Mouse (Mus musculus) adrenal gland, postnatal 25 days (tissue): Measurements from ENCODE around the gene Ablim1. TPM values are rescaled to one million over a fixed set of nuclear protein-coding genes. Genes with fewer than 3 reads are reported as not detected.

Experiments
- DNase-seq: peaks from one replicate; pipeline ENCODE4 v3.0.0; 2021; ENCODE audit warnings: mixed read lengths
- total RNA-seq: library from RNA; stranded (reverse); gene quantifications from 2 replicates; pipeline ENCODE4 v1.2.3, GENCODE M21; 2021

Ablim1 gene
- total RNA-seq, 1 experiment from 2014 or later, result 35.6 TPM

DNA sequence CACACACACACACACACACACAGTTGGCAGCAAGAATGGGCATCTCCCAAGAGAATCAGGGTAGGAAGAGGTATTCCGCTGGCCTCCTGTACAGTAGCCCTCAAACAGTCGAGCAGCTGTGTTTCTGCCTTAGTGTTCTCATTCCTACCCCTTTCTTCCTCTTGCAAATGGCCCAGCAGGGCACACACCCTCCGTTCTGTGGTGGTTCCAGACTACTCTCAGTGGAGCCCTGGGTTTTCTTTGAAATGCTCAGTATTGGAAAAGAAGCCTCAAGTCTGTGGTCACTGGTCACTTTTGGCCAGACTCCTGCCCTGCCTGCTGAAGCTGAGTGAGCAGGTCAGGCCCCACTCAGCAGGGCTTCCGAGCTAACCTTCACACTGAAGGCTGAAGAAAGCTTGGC is 305.1 kb downstream of the Ablim1 start:
- no peak for DNase-seq

DNA sequence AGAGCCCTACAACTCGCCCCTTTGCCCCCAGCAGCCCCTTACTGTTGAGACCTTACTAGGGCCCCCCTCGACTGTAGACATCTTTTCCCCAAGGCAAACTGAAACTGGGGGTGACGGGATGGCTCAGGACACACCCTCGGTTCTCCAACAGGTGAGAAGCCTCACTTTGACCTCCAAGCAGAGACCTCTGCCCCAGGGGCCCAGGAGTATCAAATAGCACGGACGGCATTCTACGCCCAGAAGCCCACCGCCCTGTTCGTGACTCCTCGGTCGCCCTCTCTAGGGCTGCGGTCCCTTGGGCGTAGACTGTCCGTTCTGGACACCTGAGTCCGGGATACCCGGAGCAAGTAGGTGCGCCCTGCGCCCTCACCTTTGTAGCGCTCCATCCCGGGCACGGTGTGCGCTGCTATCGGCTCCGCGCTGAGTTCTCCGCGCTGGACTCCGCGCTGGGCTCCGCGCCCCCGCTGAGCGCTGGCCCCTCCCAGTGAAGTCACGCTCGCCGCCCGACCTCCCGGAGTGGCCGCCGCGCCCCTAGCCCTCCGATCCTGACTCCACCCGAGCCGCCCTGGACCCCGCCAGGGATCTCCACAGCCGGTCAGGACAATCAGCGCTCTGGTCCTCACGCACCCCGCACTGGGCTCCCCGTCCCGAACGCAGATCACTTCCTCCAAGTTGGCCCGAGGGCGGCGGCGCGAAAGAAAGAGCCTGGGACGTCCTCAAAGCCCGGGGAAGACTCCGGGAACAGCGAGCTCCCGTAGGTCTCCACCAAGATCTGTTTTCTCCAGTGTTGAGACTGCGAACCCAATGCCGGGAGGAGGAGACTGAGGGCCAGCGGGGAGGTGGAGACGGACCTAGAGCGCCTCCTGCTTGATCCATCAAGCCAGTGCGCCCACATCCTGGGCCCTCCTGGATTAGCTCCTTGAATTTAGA is 306.7 kb downstream of the Ablim1 start, which contains the start of gene Afap1l2:
Gene Afap1l2, minus strand, starts transcription at position 448 of the 930 bp plus-strand sequence.
- peak; percentile 79 for DNase-seq

- peak; percentile 60 for DNase-seq
Measured at GRCm38 (mm10) chr19:57007291-57007690, 307.4 kb downstream of the Ablim1 start.

DNA sequence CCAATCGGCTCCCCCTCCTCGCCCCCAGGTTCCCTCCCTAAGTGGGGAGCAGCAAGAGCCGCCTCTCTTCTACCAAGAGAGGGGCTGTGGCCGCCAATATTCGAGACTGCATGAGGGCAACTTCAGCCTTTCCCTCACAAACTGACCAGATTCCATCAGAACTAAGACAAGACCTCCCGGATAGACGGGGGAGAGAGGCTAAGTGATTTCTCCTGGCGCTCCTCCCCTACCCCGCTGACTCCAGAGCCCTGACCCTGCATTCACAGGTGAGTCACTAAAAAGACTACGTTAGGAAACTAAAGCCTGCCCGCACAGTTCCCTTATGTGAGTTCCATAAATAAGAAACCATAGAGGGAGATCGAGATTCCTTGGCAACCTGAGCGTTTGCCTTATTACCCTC is 307.9 kb downstream of the Ablim1 start:
- DNase-seq, result no peak

GRCm38 (mm10) chr19:57005062-57005461 is 309.7 kb downstream of the Ablim1 start:
- no peak for DNase-seq

- DNase-seq, result peak; percentile 24
Measured at GRCm38 (mm10) chr19:57003460-57003810, 311.3 kb downstream of the Ablim1 start.

DNA sequence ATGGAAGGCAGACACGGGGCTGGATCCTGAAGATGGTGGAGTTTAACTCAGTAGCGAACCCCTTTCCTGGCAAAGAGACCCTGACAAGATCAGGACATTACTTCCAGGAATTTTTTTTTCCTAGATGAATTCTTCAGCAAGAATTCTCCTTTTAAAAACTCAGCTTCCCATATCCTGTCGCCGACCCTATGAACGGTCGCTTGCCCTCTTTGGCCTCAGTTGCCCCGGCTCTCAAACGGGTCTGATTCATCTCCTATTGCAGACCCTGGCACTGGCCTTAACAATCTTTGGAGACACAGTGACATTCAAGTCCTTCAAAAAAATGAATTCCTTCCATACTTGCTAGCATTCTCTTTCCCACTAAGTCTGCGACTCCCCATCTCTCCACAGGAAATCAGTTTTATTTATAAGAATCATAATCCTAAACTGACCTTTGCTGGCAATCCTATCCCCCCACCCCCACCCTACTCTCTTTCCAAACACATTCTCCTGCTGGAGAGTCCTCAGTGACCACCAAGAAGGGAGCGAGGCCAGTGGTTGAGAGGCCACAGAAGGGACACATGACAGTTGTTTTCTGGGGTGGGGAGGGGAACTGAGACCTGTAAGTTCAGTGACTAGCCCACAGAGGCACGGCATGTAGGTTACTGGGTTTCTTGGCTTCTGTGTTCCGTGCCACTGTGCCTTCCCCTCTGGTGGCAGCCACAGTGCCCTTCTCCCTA is 311.8 kb downstream of the Ablim1 start:
- DNase-seq, result no peak

DNA sequence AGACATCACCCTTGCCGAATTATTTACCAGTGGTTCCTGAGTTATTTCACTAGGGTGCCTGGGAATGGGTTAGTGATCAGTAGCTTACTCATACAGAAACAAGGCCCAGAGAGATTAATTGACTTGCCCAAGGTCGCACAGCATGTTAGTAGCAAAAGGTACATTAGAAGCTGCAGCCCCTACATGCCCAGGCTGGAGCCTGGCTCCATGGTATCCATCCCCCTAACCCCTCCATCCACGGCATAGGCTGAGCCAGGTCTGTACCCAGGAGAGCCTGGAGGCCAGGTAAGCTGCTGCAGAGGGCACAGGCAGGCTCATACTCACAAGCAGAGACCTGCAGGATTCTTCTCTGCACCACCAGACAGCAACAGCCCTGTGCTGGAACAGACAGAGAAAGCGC is 312.8 kb downstream of the Ablim1 start:
- no peak for DNase-seq

GRCm38 (mm10) chr19:57000592-57000991 is 314.1 kb downstream of the Ablim1 start:
- DNase-seq, result no peak

GRCm38 (mm10) chr19:56999781-57000180 is 314.9 kb downstream of the Ablim1 start:
- DNase-seq, result no peak

GRCm38 (mm10) chr19:56998910-56999309 is 315.8 kb downstream of the Ablim1 start:
- DNase-seq, result no peak

- no peak for DNase-seq
Measured at GRCm38 (mm10) chr19:56998331-56998730, 316.4 kb downstream of the Ablim1 start.

DNA sequence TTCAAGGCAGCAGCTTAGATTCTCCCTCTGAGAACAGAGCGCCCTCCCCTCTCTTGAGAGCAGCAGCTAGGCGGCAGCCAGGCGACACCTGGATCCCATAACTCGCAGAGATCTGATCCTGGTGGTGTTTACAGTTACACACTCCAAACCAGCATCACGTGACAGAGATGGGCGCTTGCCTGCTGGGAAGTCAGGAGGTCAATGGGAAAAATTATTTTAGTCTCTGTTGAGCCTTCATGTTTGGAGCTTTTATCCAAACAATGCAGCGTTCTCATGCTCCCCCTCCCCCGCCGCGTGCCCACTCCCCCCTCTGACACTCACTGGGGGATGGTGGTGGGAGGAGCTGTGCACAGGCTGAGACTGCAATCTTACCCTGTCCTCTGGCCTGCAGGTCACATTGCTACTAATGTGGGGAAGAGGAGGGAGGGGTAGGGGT is 317.5 kb downstream of the Ablim1 start:
- peak; percentile 30 for DNase-seq

DNA sequence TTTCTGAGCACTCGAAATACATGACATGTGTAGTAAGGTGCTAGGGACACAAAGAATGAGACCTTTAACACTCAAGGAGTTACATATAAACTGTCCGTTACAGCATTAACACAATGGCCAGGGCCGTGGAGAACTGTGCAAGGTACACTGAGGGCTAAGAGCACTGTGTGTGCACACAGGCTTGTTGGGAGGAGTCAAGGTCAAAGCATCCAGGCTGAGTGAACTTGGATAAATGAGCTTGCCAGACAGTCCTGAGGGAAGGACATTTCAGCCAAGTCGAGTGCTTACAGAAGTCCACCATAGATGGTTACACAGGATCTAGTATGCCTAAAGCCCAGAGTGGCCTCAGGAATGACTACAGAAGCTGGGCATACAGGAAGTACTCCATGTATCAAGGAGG is 319.3 kb downstream of the Ablim1 start:
- no peak for DNase-seq

DNA sequence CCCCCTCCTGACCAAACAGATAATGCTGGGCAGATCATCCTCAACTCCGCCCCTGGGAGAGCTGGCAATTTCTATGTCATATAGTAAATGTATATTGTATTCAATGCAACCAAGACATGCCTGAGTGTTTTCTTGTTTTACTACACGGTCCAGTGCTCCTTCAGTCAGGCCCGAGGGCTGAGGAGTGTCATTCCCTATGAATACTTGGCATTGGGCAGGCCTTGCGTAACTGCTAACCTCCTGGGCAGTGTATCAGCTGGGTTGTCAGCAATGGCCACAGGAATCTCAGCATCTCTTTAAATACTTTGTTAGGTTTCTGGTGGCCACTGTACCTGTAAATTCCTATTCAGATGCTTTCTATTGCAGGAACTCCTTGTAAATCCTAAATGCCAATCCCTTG is 320.1 kb downstream of the Ablim1 start:
- DNase-seq, result peak; percentile 53

DNA sequence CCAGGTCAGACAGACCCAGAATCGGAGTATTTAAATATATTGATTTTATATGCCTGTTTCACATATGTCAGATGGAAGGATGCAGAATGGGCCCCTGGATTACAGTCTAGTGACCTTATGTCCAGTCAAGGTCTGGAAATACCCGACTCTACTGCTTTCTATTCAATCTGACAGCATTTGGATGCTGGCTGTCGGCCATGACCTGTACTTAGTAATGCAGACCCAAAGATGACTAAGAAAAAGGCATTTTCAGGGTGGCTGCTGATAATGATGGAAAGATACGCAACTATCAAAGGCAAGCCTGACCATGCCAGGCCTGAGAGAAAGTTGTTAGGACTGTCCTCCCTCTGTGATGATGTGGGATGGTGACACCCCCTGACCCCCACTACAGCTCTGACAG is 321.0 kb downstream of the Ablim1 start:
- peak; percentile 75 for DNase-seq

DNA sequence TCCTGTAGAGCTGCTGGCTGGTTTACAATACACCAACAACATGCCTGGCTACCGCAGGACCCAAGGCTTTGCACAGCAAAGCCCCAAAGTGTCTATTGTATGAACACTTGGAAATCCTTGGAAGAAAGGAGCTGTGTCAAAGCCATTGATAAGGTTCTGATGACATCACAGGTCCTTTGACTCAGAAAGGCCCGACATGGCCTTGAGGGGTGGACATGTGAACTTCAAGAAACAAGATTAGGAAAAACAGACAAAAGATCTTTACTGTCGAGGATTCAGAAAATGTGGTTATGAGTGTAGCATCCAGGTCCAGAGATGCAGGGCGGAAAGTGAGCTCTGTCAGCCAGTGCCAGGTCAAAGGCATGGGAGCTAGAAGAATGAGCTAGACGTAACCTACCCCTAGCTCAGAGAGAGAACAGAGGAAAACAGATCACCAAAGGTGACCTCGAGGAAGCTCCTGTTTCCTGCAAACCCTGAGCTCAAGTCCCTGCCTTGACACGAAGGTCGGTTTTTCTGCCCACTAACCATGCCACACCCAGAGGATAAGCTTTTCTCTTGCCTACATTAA is 321.7 kb downstream of the Ablim1 start:
- no peak for DNase-seq

GRCm38 (mm10) chr19:56990367-56991111 is 324.2 kb downstream of the Ablim1 start:
- peak; percentile 39 for DNase-seq

GRCm38 (mm10) chr19:56989171-56989570 is 325.5 kb downstream of the Ablim1 start:
- DNase-seq, result no peak

- no peak for DNase-seq
Measured at GRCm38 (mm10) chr19:56984229-56984628, 330.5 kb downstream of the Ablim1 start.

DNA sequence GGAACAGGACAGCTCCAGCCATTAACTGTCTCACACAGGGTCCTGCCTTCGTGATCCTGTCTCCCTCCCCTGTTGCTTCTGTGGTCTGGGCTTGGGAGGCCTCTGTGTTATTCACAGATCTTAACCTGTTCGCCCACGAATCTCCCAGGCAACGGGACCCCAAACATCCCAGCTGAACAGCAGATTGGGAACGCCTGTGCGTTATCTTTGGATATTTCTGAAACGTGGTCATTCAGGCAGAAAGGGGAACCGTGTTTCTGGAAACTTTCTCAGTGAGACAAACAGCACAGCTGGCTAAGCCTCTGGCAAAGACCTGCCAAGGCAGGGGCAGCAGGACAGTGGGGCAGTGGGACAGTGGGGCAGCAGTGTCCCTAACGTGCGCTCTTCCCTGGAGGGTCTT is 331.0 kb downstream of the Ablim1 start:
- DNase-seq, result no peak
